Mouse (Mus musculus) lung, embryonic 15.5 days (tissue): Measurements from ENCODE around the gene Dync1i1. TPM values are rescaled to one million over a fixed set of nuclear protein-coding genes. Genes with fewer than 3 reads are reported as not detected.

ENCODE experiments used
- ATAC-seq: fragments of 200-750 bp; cut with Nextera tagmentation; 2 replicates; pipeline ENCODE4 v1.8.0; 2017; ENCODE audit warnings: moderate number of reproducible peaks, borderline replicate concordance; ENCODE audit not compliant: low FRiP score, low TSS enrichment; ENCODE audit errors: extremely low read depth
- H3K27ac ChIP-seq: fragments of 300-500 bp; sonication (generic); 2 replicates; pipeline ENCODE4 v1.5.1; 2015; ENCODE audit warnings: moderate library complexity, mild to moderate bottlenecking, inconsistent platforms
- H3K27me3 ChIP-seq: fragments of 300-500 bp; sonication (generic); 2 replicates; pipeline ENCODE4 v1.6.1; 2015; ENCODE audit warnings: inconsistent platforms
- H3K36me3 ChIP-seq: fragments of 300-500 bp; sonication (generic); 2 replicates; pipeline ENCODE4 v1.6.1; 2015; ENCODE audit warnings: inconsistent platforms
- H3K4me1 ChIP-seq: fragments of 300-500 bp; sonication (generic); 2 replicates; pipeline ENCODE4 v1.6.1; 2015; ENCODE audit warnings: inconsistent platforms
- H3K4me2 ChIP-seq: fragments of 300-500 bp; sonication (generic); 2 replicates; pipeline ENCODE4 v1.6.1; 2015; ENCODE audit warnings: inconsistent platforms, mild to moderate bottlenecking, moderate library complexity
- H3K4me3 ChIP-seq: fragments of 300-500 bp; sonication (generic); 2 replicates; pipeline ENCODE4 v1.5.1; 2015; ENCODE audit warnings: mild to moderate bottlenecking, inconsistent platforms
- H3K9ac ChIP-seq: fragments of 300-500 bp; sonication (generic); 2 replicates; pipeline ENCODE4 v1.6.1; 2015; ENCODE audit warnings: inconsistent platforms
- H3K9me3 ChIP-seq: fragments of 300-500 bp; sonication (generic); 2 replicates; pipeline ENCODE4 v1.6.1; 2016; ENCODE audit warnings: inconsistent platforms
- WGBS: fragments of 180-500 bp; shearing (Covaris S2); methylation state at CpG from one replicate; pipeline ENCODE4 v1.1.7; 2015; 5-methylcytosine and 5-hydroxymethylcytosine counted together
- polyA plus RNA-seq: library from polyadenylated mRNA; unstranded; fragments of >200 nt; fragmentation: Nextera tagmentation; extraction: Ambion mirVana; gene quantifications from 2 replicates; pipeline ENCODE4 v1.2.1, GENCODE M21; 2015

The Dync1i1 gene
- polyA plus RNA-seq, 1 experiment from 2014 or later = 1.3 TPM

DNA sequence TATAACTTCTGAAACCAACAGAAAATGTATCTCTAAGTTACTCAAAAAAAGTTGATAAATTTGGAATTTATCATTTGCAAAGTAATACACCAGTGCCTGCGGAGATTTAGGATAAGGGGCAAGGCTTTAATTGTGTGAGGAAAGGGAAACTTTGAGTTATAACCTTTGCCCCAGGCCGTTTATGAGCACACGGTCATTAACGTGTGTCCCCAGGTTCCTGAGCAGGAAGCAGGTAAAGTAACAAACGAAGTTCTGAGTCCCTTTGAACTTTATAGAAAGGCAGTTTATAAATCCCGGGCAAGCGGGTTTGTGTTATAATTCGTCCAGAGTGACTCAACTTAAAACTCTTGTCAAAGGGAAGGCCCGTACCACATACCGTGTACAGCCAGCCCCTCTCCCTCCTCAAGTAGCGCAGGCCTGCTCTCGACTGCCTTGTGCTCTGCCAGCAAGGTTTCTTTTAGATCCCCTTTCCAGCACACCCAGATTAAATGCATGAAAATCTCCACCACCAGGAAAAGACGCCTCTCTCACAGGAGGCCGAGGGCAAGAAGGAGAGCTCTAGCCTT is 103.1 kb downstream of the Dync1i1 start:
- Histone ChIP-seq H3K4me2 (no peak overlapping the region), H3K4me1 (no peaks in the 10 kb centered on the region), H3K27me3 (no peaks in the 10 kb centered on the region), H3K27ac (no peak overlapping the region), H3K9me3 (no peaks in the 10 kb centered on the region), H3K4me3 (no peak overlapping the region), H3K36me3 (no peaks in the 10 kb centered on the region), H3K9ac (no peak overlapping the region)
- ATAC-seq = no peak
- WGBS = 59% methylated on average over 14 of the region's 14 CpGs

DNA sequence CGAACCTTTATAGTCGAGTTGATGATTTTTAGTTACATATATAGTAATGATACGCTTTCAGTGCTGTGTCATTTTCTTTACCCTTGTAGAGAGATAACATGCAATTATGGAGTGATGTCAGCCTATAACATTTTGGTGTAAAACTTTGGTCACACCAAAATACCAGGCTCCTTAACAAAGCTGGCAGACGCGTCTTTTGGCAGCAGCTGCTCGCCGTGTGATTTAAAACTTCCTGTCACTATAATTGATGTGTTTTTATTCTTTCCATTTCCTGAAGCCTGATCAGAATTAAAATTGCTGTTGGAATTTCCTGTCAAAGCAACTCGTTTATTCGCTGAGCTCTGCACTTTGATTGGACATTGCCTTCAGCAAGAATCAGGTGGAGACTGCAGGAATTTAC is 103.7 kb downstream of the Dync1i1 start:
- Histone ChIP-seq H3K9ac (no peak overlapping the region), H3K4me2 (no peak overlapping the region), H3K36me3 (no peaks in the 10 kb centered on the region), H3K27ac (no peak overlapping the region), H3K4me1 (no peaks in the 10 kb centered on the region), H3K4me3 (no peak overlapping the region), H3K9me3 (no peaks in the 10 kb centered on the region), H3K27me3 (no peaks in the 10 kb centered on the region)
- ATAC-seq = no peak
- WGBS = 52% methylated on average over 9 of the region's 9 CpGs

DNA sequence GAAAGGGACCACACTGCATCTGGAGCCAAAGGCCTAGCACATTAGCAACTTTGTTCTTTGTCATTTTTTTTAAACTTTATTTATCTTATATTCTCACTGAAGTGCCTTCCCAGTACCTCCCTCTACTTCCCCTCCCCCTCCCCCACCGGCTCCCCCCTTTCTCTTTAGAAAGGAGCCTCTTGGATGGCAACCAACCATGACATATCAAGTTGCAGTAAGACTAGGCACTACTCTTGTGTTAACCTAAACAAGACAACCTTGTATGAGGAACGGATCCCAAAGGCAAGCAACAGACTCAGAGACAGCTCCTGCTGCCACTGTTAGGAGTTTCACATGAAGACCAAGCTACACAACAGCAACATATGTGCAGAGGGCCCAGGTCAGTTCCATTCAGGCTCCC is 105.3 kb downstream of the Dync1i1 start:
- no peaks in the 10 kb centered on the region for H3K36me3 ChIP-seq
- no peaks in the 10 kb centered on the region for H3K4me1 ChIP-seq
- H3K27me3 ChIP-seq = no peaks in the 10 kb centered on the region
- H3K9me3 ChIP-seq = no peaks in the 10 kb centered on the region
- no peak overlapping the region for H3K9ac ChIP-seq
- no peak overlapping the region for H3K4me2 ChIP-seq
- 50% methylated on average over 2 of the region's 2 CpGs for WGBS
- no peak overlapping the region for H3K4me3 ChIP-seq
- no peak for ATAC-seq
- no peak overlapping the region for H3K27ac ChIP-seq

DNA sequence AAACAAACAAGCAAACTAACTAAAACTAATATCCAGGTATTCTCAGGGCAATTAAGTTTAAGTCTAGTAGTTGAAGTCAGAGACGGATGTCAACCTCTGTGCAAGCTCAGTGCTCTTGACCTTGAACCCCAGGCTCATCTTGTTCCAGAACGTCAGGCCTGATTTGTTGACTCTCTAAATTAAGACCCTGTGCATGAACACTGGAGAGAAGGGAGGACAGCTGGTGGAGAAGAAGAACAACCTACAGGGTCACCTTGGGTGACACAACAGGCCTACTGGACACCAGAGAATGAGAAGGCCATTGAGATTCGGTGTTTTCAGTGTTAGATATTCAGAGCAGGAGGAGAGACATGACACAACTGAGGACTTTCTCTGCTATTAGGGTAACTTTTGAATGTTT is 105.8 kb downstream of the Dync1i1 start:
- no peak overlapping the region for H3K9ac ChIP-seq
- no peak overlapping the region for H3K4me3 ChIP-seq
- H3K4me2 ChIP-seq = no peak overlapping the region
- no peaks in the 10 kb centered on the region for H3K4me1 ChIP-seq
- no peaks in the 10 kb centered on the region for H3K27me3 ChIP-seq
- no peaks in the 10 kb centered on the region for H3K36me3 ChIP-seq
- no peak overlapping the region for H3K27ac ChIP-seq
- no peaks in the 10 kb centered on the region for H3K9me3 ChIP-seq
- 64% methylated on average over 3 of the region's 3 CpGs for WGBS
- ATAC-seq = no peak

DNA sequence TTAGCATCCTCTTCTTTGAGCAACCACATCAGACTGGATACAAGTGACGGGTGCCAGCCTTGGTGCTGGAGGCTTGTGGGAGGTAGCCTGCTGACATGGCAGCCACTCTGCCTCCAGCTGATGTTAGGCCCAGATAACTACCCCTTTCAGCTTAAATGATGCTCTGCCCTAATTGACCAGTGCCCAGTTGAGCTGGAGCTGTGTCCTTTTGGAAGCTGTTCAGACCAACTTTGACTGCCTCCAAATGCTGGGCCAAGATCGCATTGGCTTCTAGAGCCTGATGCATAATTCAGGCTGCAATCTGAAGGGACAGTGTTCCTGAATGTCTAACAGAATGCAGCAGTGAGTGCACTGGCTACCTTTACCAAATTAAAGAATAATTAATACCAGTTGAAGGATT is 107.4 kb downstream of the Dync1i1 start:
- no peaks in the 10 kb centered on the region for H3K9me3 ChIP-seq
- no peak overlapping the region for H3K27ac ChIP-seq
- WGBS = 95% methylated on average over 2 of the region's 2 CpGs
- no peak overlapping the region for H3K9ac ChIP-seq
- H3K4me1 ChIP-seq = no peaks in the 10 kb centered on the region
- H3K36me3 ChIP-seq = no peaks in the 10 kb centered on the region
- no peaks in the 10 kb centered on the region for H3K27me3 ChIP-seq
- ATAC-seq = no peak
- H3K4me2 ChIP-seq = no peak overlapping the region
- no peak overlapping the region for H3K4me3 ChIP-seq

DNA sequence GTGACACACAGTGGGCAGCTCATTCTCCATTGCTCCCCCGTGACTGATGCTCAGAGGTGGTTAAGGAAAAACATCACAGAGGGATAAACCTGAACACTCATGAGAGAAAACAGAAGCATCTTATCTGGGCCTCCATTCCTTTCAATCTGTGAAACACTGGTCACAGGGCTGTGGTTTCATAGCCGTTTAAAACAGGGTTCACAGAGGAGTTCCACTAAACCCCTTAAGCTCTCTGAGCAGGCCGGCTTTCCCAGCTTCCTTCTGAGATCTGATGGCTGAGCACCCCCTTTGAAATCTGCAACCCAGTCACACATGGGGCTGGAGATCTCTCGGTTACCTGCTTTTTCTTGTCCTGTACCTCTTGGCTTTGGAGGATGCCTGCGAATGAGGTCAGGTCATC is 117.0 kb downstream of the Dync1i1 start:
- no peak overlapping the region for H3K4me2 ChIP-seq
- H3K4me3 ChIP-seq = no peak overlapping the region
- no peaks in the 10 kb centered on the region for H3K36me3 ChIP-seq
- no peak overlapping the region for H3K27ac ChIP-seq
- no peak overlapping the region for H3K9ac ChIP-seq
- 75% methylated on average over 5 of the region's 5 CpGs for WGBS
- no peaks in the 10 kb centered on the region for H3K9me3 ChIP-seq
- no peak for ATAC-seq
- no peaks in the 10 kb centered on the region for H3K4me1 ChIP-seq
- H3K27me3 ChIP-seq = no peaks in the 10 kb centered on the region

DNA sequence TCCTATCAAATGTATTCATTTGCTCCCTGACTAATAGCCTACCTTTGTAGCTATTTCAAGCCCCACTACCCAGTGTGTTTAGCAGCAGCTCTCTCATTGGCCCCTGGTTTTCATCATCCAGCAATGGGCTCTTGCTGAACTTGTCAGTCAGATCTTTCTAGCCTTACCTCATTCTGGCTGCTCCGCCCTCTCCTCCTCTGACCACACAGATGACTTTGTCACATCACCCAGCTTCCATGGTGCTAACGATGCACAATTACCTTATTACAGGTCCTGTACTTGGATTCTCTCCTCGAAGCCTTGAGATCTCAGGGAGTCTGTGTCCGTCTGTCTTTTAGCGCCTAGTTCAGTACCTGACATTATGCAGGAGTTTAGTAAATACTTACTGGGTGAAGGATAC is 120.7 kb downstream of the Dync1i1 start:
- Histone ChIP-seq H3K4me3 (no peak overlapping the region), H3K4me2 (no peak overlapping the region), H3K27me3 (no peaks in the 10 kb centered on the region), H3K9ac (no peak overlapping the region), H3K36me3 (no peaks in the 10 kb centered on the region), H3K9me3 (no peaks in the 10 kb centered on the region), H3K27ac (no peak overlapping the region), H3K4me1 (no peaks in the 10 kb centered on the region)
- WGBS = 93% methylated on average over 5 of the region's 5 CpGs
- ATAC-seq = no peak

DNA sequence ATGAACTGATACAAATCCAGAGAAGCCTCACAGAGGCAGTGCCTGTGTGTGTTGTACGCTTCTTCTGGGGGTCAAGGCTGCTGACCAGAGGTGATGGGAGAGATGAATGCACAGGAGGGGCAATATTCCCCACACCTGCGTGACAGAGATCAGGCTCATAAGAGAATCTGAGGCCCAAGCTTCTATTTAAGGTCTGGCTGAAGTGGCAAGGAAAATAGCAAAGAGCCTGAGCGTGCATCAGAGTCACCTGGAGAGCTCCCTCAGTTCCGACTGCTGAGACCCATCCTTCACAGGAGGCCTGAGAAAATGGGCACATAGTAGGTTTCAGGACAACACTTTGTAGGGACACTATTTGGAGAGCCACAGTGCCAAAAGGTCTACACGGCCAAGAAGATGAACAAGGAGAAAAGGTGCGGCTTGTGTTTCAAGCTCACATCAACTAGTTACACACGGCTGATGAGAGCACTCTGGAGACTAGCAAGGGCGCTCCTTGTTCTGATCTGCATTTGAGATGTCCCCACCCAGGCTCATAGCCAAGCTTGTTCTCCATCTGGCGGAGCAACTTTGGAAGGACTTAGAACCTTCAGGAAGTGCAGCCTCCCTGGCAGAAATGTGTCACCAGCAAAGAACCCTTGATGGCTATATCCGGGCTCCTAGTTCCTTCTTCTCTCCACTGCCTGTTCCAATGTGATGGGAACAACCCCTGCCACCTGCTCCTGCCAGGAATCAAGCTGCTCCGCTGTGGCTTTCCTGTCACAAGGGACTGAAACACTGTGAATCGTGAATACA is 128.8 kb downstream of the Dync1i1 start:
- H3K9me3 ChIP-seq = no peaks in the 10 kb centered on the region
- H3K27ac ChIP-seq = no peak overlapping the region
- no peaks in the 10 kb centered on the region for H3K27me3 ChIP-seq
- H3K4me3 ChIP-seq = no peak overlapping the region
- no peak overlapping the region for H3K9ac ChIP-seq
- ATAC-seq = no peak
- no peaks in the 10 kb centered on the region for H3K36me3 ChIP-seq
- peaks cover 7% of the 10 kb centered on the region for H3K4me1 ChIP-seq
- WGBS = 84% methylated on average over 12 of the region's 12 CpGs
- H3K4me2 ChIP-seq = no peak overlapping the region

DNA sequence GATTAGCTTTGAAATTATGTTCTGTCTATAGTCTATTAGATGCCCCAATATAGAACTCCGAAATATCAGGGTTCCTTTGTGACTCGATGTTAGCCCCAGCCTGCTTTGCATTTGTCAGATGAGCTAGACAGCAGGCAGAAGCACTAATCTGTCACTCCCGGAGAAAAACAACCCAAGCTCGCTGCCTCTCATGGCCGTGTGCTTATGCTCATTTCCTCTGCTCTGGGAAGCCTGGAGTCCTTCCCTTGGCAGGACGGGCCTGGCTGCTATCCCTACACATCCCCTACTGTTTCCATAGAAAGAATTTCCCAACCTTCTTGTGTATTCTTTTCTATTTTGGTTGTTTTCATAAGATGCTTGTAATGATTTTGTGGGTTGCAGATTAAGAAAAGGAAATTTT is 130.1 kb downstream of the Dync1i1 start:
- 46% methylated on average over 6 of the region's 6 CpGs for WGBS
- Histone ChIP-seq H3K27ac (no peak overlapping the region), H3K4me1 (peaks cover 15% of the 10 kb centered on the region), H3K27me3 (no peaks in the 10 kb centered on the region), H3K9ac (no peak overlapping the region), H3K4me2 (no peak overlapping the region), H3K36me3 (no peaks in the 10 kb centered on the region), H3K9me3 (no peaks in the 10 kb centered on the region), H3K4me3 (no peak overlapping the region)
- ATAC-seq = no peak

DNA sequence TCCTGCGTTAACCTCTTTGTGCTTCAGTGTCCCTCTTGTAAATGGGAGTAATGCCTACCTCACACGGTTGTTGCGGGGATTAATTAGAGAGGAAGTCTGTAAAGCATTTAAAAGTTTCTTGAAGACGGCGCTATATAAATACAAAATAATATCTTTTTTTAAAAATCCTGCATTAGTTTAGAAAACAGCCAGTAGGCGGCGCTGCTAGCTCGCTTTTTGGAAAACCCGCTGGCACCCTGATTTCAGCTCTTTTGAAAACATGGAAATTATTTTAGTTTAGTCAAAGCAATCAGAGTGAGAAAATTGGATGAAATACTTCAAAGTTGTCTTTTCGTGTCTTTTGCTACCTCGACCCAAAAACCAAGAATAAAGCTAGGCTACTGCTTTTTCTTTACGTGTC is 132.9 kb downstream of the Dync1i1 start:
- Histone ChIP-seq H3K9ac (no peak overlapping the region), H3K27me3 (no peaks in the 10 kb centered on the region), H3K4me3 (no peak overlapping the region; the same call in 1 of the 2 replicates), H3K4me2 (peak overlapping the region; percentile 50), H3K27ac (no peak overlapping the region), H3K9me3 (no peaks in the 10 kb centered on the region), H3K36me3 (no peaks in the 10 kb centered on the region), H3K4me1 (peaks cover 15% of the 10 kb centered on the region)
- no peak for ATAC-seq
- WGBS = 8% methylated on average over 12 of the region's 12 CpGs

DNA sequence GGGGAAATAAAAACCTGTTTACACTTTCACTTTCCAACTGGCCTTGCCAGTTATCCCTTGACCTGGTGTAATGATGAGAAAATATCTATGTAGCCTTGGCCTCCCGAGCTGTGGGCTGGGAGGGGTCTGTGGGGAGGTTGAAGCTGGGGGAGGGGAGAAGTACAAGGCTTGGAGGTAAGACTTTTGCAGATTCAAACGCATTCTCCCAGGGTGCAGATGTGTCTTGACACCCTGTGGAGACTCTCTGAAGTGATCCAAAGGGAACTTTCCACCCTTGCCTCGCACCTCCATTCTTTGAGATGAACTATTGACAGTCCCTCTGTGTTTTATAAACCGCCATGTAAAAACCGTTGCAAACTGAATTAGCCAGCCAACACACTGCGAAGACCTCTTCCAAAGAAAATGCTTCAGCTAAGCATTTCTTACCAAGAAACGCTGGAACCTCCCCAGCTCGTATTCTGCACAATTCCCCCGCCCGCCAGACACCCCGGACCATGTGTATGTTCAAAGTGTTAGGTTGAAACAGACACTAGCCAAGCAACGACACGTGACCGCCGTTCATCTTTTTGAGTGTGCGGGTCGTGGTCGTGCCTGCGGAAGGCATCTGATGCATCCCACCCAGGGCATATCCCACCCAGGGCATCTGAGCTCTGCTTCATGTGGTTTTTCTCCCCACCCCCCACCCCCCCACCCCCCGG is 133.6 kb downstream of the Dync1i1 start:
- 37% methylated on average over 20 of the region's 20 CpGs for WGBS
- Histone ChIP-seq H3K27ac (no peak overlapping the region), H3K36me3 (no peaks in the 10 kb centered on the region), H3K4me1 (peaks cover 15% of the 10 kb centered on the region), H3K9ac (no peak overlapping the region), H3K9me3 (no peaks in the 10 kb centered on the region), H3K4me3 (peak overlapping the region; percentile 12), H3K4me2 (peak overlapping the region; percentile 50), H3K27me3 (no peaks in the 10 kb centered on the region)
- no peak for ATAC-seq

DNA sequence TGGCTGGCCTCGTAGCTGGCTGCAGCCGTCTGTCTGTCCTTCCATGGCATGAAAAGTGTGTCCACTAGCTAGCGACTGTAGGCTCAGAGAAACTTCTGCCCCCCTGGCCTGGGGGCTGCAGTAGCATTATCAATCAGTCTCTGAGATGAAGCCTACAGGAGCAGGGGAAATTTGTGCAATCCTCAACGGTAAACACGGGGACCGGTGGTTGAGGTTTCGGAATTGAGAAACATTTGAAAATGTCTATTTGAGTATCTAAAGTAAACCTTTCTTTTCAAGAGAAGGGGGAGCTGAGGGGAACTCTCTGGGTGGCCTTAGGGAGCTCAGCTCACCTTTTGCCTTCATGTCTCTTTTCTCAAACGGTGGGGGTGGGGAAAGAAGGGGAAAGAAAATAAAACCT is 134.2 kb downstream of the Dync1i1 start:
- no peak for ATAC-seq
- Histone ChIP-seq H3K27ac (no peak overlapping the region), H3K4me1 (peaks cover 15% of the 10 kb centered on the region), H3K4me2 (peak overlapping the region; percentile 50), H3K36me3 (no peaks in the 10 kb centered on the region), H3K9me3 (no peaks in the 10 kb centered on the region), H3K9ac (no peak overlapping the region), H3K4me3 (peak overlapping the region; percentile 12), H3K27me3 (no peaks in the 10 kb centered on the region)
- WGBS = 12% methylated on average over 8 of the region's 8 CpGs
